8 mouse cellular contexts compared by ENCODE assay signal in the genomic region with DNA sequence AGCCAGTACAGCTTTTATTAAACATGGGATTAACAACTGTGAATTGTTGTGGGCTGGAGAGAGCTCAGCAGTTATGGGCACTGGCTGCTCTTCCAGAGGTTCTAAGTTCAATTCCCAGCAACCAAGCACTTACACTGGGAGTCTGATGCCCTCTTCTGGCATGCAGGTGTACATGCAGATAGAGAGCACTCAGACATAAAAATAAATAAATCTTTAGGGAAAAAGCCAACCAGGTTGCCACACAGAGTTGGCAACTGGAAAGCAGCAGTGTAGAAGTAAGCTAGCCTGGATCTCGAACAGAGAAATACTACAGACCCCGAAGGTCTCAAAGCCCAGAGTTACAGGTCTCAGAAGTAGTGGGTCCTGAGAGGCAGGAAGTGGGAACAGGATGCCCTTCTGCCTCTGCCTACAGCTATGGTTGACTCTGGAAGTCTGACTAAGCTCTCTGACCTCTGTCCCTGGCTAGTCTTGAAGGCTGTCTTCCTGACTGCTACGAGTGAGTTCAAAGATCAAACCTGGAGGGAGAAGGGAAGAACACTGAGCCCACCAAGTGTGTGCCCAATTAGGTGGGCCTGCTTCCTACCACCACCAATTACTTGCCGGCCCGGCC. TPM values are rescaled to one million over a fixed set of nuclear protein-coding genes. Genes with fewer than 3 reads are reported as not detected.
DNase-seq lines count a peak whose midpoint lies in the region; ATAC-seq and TF ChIP-seq lines count a peak whose summit lies in the region.

No protein-coding gene starts in this region.

- no peak overlapping the region for H3K4me2 ChIP-seq in liver, embryonic 15.5 days

- no peaks in the 10 kb centered on the region for H3K36me3 ChIP-seq in liver, embryonic 15.5 days (replicated peaks)

- H3K4me1 ChIP-seq in liver, embryonic 15.5 days (replicated peaks), result peaks cover 27% of the 10 kb centered on the region

- H3K27ac ChIP-seq in left cerebral cortex, adult 2 months, result no peak overlapping the region
- H3K27ac ChIP-seq in liver, embryonic 15.5 days (replicated peaks), result peak overlapping the region; percentile 35

- intact Hi-C loops in left cerebral cortex, adult 2 months (cut with DNase I), result no loop called here
- intact Hi-C loops in left cerebral cortex, postnatal 4 days (cut with DNase I), result no loop called here

- TF ChIP-seq CTCF in left cerebral cortex, adult 2 months (IDR thresholded peaks at IDR 0.05), result peak; percentile 65

- no peak overlapping the region for H3K4me3 ChIP-seq in left cerebral cortex, adult 2 months
- no peak overlapping the region for H3K4me3 ChIP-seq in liver, embryonic 15.5 days (replicated peaks)

- H3K9ac ChIP-seq in liver, embryonic 15.5 days, result no peak overlapping the region

- H3K9me3 ChIP-seq in liver, embryonic 15.5 days (replicated peaks), result no peaks in the 10 kb centered on the region

- ATAC-seq in liver, embryonic 15.5 days (ENCODE audit: insufficient read depth), result no peak

- no peaks in the 10 kb centered on the region for H3K27me3 ChIP-seq in liver, embryonic 15.5 days

- peak; percentile 42 to 79 for DNase-seq in adrenal gland, adult (ENCODE audit: inconsistent age in 2 of 2, low spot score in 1 of 2)
- no peak for DNase-seq in adrenal gland, postnatal 25 days
- DNase-seq in left cerebral cortex, adult 2 months (ENCODE audit: extremely low spot score in 1 of 2, low spot score in 2 of 2), result no peak
- no peak for DNase-seq in left cerebral cortex, postnatal 4 days
- DNase-seq in embryo, embryonic 10.5 days (ENCODE audit: low spot score), result peak; percentile 59
- DNase-seq in frontal cortex, postnatal 36 days (ENCODE audit: low spot score in 2 of 2), result no peak
- DNase-seq in neural tube, embryonic 10.5 days (ENCODE audit: extremely low spot score, low spot score), result no peak

- 27% methylated on average over 5 of the region's 5 CpGs for WGBS in liver, embryonic 15.5 days (ENCODE audit: insufficient replicate concordance)

RNA-seq across cellular contexts. Expression of gene Fmc1, which starts 2.0 kb away (rescaled TPM):
- total RNA-seq in adrenal gland, postnatal 25 days (2021), result 102 and 114 TPM in 2 replicates
- 10 to 100 TPM; 53.2 to 58.7 TPM for total RNA-seq in left cerebral cortex, adult 2 months (2021)
- total RNA-seq in left cerebral cortex, postnatal 4 days (2021), result 10 to 100 TPM; 49.6 to 52.0 TPM
- polyA plus RNA-seq in liver, embryonic 15.5 days (2015; fragmentation: Nextera tagmentation; extraction: Ambion mirVana), result 65.8 and 76.7 TPM in 2 replicates

RNA-seq across cellular contexts. Expression of gene Luc7l2, which starts 19.8 kb away (rescaled TPM):
- total RNA-seq in adrenal gland, postnatal 25 days (2021), result 213 and 228 TPM in 2 replicates
- total RNA-seq in left cerebral cortex, adult 2 months (2021), result 100 to 1,000 TPM; 180 to 183 TPM
- 100 to 1,000 TPM; 182 TPM for total RNA-seq in left cerebral cortex, postnatal 4 days (2021)
- polyA plus RNA-seq in liver, embryonic 15.5 days (2015; fragmentation: Nextera tagmentation; extraction: Ambion mirVana), result 15.7 and 17.3 TPM in 2 replicates

Comparison
In these comparisons a context has a peak if more than half of its experiments do, and no peak if none do; other contexts are left out.
1. DNase-seq: peak in adrenal gland, adult (2 of 2) and embryo, embryonic 10.5 days (single experiment); none in adrenal gland, postnatal 25 days (single experiment), left cerebral cortex, adult 2 months (0 of 2), left cerebral cortex, postnatal 4 days (single experiment), frontal cortex, postnatal 36 days (0 of 2) and neural tube, embryonic 10.5 days (single experiment).